Mouse (Mus musculus): Measurements from ENCODE around the gene Gstm2.
A peak's percentile ranks its signal among the peaks of the same experiment; 100 is the strongest.

Gstm2 gene

DNA sequence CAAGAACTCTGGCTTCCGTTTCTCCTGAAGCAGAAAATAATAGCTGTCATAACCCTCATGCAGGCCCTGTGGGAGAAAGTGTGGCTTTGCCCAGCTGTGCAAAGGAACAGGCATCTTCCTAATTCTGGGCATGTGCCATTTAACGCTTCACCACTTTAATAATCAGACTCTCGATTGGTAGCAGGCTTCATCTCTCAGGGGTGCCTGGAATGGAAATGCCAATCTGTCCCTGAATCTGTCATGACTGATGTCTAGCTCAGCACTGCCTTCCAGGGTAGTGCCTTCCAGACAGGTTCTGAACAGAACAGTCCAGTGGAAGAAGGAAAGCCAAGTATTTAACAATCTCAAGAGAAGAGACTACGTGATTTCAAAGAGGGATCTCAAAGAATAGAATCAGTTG lies 45.0 kb downstream of the Gstm2 start:
- Histone ChIP-seq H3K27me3 (ENCODE audit: control insufficient read depth, insufficient read depth, low read length, poor library complexity, severe bottlenecking) (no peaks in the 10 kb centered on the region), H3K36me3 (ENCODE audit: control insufficient read depth, insufficient read depth, low read length, poor library complexity, severe bottlenecking) (no peaks in the 10 kb centered on the region)
- no peak for DNase-seq (ENCODE audit: low read depth, low spot score)

DNA sequence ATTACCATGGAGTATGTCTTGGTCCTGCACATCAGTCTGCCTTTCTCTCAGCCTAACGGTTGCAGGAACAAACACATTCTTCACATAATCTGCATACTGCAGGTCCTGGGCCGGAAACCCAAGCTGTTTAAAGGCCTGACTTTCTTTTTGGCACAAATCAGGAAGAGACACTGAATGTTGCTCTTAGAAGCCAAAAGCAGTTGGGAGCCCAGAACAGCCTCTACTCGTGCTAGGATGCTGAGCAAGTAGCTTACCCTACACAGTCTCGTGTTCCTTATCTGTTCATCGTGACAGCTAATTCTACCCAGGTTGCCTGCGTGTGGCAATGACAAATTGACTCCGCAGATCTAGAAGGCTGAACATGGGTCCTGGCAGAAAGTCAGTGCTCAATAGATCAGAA lies 45.7 kb downstream of the Gstm2 start:
- DNase-seq (ENCODE audit: low read depth, low spot score) = no peak
- H3K36me3 ChIP-seq (ENCODE audit: control insufficient read depth, insufficient read depth, low read length, poor library complexity, severe bottlenecking) = no peaks in the 10 kb centered on the region

DNA sequence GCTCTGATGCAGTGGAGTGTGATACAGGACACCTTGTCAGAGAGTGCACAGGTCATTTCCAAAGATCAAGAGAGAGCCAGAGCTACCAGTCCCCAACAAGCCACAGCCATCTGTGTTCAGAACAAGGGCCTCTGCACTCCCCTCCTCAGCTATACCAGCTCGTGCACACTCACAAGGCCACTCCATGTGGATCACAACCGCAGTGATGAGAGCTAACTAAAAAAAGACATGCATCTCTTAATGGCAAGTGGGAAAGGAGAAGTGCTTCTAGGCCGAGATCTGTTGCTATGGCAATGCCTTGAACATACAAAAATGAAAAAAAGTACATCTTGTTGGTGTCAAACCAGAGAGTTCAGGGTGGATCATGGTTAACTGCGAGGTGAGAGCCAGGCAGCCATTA lies 46.4 kb downstream of the Gstm2 start:
- no peaks in the 10 kb centered on the region for H3K36me3 ChIP-seq (ENCODE audit: control insufficient read depth, insufficient read depth, low read length, poor library complexity, severe bottlenecking)
- no peaks in the 10 kb centered on the region for H3K27me3 ChIP-seq (ENCODE audit: control insufficient read depth, insufficient read depth, low read length, poor library complexity, severe bottlenecking)
- no peak for DNase-seq (ENCODE audit: low read depth, low spot score)

More for the DNA sequence above, 45.7 kb downstream of the Gstm2 start:
- H3K27me3 ChIP-seq (ENCODE audit: control insufficient read depth, insufficient read depth, low read length, poor library complexity, severe bottlenecking) = no peaks in the 10 kb centered on the region

DNA sequence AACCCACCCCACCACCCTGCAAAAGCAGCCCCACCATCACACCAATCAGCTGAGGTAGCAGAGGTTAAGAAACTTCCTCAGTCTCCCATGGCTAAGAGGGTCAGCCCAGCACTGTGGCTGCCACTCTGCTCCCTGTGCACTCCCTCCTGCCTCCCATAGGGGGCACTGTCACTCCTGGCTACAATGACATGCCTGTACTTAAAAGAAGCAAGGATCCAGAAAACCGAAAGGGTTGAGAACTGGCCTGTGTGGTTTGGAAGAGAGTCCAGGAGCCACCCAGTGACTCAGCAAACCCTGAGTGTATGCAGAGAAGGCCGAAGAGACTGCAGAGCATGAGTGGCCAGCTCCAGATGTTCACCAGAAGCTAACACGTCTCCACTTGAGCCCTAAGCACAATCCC lies 46.9 kb downstream of the Gstm2 start:
- DNase-seq (ENCODE audit: low read depth, low spot score) = peak; percentile 41
- no peaks in the 10 kb centered on the region for H3K36me3 ChIP-seq (ENCODE audit: control insufficient read depth, insufficient read depth, low read length, poor library complexity, severe bottlenecking)
- H3K27me3 ChIP-seq (ENCODE audit: control insufficient read depth, insufficient read depth, low read length, poor library complexity, severe bottlenecking) = no peaks in the 10 kb centered on the region

DNA sequence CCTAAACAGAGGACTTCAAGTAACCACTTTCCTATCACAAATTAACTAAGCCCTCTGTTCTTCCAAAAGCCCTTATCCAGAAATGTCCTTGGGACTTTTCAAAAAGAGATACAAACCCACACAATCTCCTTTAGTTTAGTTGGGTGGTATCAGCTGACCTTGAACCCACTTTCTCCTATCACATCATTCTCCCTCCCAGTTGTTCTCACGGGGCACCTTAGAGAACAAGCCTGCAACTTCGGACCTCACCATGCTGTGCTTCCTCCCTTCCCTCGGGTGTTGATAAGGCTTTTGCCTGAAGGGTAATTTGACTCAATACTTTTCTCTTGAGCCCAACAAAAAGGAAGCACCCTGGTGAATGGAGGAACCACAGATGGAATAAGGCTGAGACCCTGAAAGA lies 50.4 kb downstream of the Gstm2 start:
- no peak for DNase-seq (ENCODE audit: low read depth, low spot score)
- H3K27me3 ChIP-seq (ENCODE audit: control insufficient read depth, insufficient read depth, low read length, poor library complexity, severe bottlenecking) = no peaks in the 10 kb centered on the region
- H3K36me3 ChIP-seq (ENCODE audit: control insufficient read depth, insufficient read depth, low read length, poor library complexity, severe bottlenecking) = no peaks in the 10 kb centered on the region

DNA sequence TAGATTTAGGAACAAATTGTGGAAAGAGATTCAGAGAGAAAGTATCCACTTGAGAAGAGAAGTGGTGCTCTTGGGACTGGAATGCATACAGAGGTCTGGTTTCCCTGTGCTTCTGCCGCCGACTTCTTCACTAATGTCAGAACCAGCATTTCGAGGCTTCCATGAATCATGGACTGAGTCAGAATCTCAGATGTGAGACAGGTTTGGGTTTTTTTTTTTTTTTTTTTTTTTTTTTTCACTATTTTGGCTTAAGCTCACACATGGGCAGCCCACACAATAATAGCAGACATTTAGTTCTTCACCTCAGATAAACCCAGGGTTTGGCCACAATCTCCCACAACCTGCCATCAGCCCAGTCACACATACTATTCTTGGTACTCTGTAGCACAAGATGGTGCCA lies 51.0 kb downstream of the Gstm2 start:
- H3K36me3 ChIP-seq (ENCODE audit: control insufficient read depth, insufficient read depth, low read length, poor library complexity, severe bottlenecking) = no peaks in the 10 kb centered on the region
- DNase-seq (ENCODE audit: low read depth, low spot score) = no peak
- no peaks in the 10 kb centered on the region for H3K27me3 ChIP-seq (ENCODE audit: control insufficient read depth, insufficient read depth, low read length, poor library complexity, severe bottlenecking)

DNA sequence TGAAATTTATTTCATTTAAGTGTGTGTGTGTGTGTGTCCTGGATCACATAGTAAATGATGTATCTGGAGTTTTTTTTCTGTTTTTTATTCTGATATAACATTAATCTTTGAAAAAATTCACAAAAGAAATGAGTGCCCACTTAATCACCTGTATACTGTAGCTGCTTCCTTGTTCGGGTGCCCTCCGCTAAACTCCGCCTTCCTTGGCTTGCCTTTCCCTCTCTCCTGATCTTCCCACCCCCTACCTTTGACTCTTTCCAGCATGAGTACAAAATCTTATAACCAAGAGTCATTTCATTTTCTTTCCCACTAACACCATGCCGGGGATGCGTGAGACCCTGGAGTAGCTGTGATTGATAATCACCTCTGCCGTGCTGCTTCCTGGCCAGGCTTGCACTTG lies 54.1 kb downstream of the Gstm2 start:
- Histone ChIP-seq H3K36me3 (ENCODE audit: control insufficient read depth, insufficient read depth, low read length, poor library complexity, severe bottlenecking) (no peaks in the 10 kb centered on the region), H3K27me3 (ENCODE audit: control insufficient read depth, insufficient read depth, low read length, poor library complexity, severe bottlenecking) (no peaks in the 10 kb centered on the region)
- DNase-seq (ENCODE audit: low read depth, low spot score) = no peak

Data from splenic B cell, adult 2 months (primary cell).